In the genomic region with DNA sequence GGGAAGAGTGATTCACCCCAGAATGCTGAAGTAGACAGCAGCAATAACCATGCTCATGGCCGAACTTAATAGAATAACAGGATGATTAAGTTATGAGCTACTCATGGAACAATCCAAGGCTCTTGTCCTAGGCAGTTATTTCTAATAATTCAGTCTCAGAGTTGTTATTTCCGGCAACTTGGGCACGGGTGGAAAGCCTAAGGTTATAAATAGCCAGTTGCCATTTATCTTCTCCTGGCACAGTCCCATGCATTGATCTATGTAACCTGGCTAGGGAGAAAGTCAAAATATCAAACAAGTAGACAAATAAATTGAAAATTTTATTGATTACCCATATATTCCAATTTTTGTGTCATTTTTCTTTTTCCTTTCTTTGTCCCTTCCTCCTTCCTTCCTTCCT, we compare ENCODE assay signal across 34 mouse cellular contexts.
"Had no signal": no experiment of that assay in that cellular context is flagged by ENCODE, and none has a peak within 500 bp of the region (broad histone marks: within the 10 kb centered on the region; RNA-seq: fewer than 3 reads in every experiment).

No protein-coding gene starts in this region.

- DNase-seq: heart, postnatal 10 days; heart, postnatal 14 days; heart, postnatal 4 days; kidney, adult 11 months; kidney, adult 18-20 months; kidney, adult 2 months; kidney, adult 8-10 months; kidney, adult 9 months; kidney, postnatal 10 days; kidney, postnatal 14 days; kidney, postnatal 25 days; kidney, postnatal 36 days; kidney, postnatal 4 days; layer of hippocampus, adult 9-11 months; layer of hippocampus, postnatal 36 days had no signal

- H3K27ac ChIP-seq: heart, embryonic 10.5 days; heart, embryonic 13.5 days; heart, embryonic 15.5 days; hindbrain, embryonic 10.5 days; hindbrain, embryonic 12.5 days; hindbrain, embryonic 13.5 days; hindbrain, embryonic 14.5 days; hindbrain, embryonic 15.5 days; hindbrain, postnatal 0 days; intestine, embryonic 15.5 days; kidney, embryonic 15.5 days; kidney, postnatal 0 days; layer of hippocampus, adult 2 months had no signal

- H3K4me3 ChIP-seq: heart, embryonic 10.5 days; heart, embryonic 12.5 days; heart, embryonic 13.5 days; heart, embryonic 15.5 days; hindbrain, embryonic 10.5 days; hindbrain, embryonic 12.5 days; hindbrain, embryonic 13.5 days; hindbrain, embryonic 15.5 days; intestine, embryonic 15.5 days; kidney, embryonic 15.5 days; layer of hippocampus, adult 2 months had no signal

- ATAC-seq: hindbrain, embryonic 16.5 days; hindbrain, postnatal 0 days; inflammation-experienced regulatory T-cells, adult 6 months; intestine, embryonic 15.5 days; intestine, embryonic 16.5 days; intestine, postnatal 0 days had no signal

- H3K4me1 ChIP-seq: heart, embryonic 10.5 days; heart, embryonic 12.5 days; heart, embryonic 13.5 days; heart, embryonic 15.5 days; hindbrain, embryonic 10.5 days; hindbrain, embryonic 12.5 days; hindbrain, embryonic 13.5 days; hindbrain, embryonic 15.5 days; intestine, embryonic 15.5 days; kidney, embryonic 15.5 days had no signal

- H3K9me3 ChIP-seq: heart, embryonic 10.5 days; heart, embryonic 12.5 days; heart, embryonic 13.5 days; heart, embryonic 15.5 days; hindbrain, embryonic 12.5 days; hindbrain, embryonic 13.5 days; hindbrain, embryonic 15.5 days; intestine, embryonic 15.5 days; kidney, embryonic 15.5 days had no signal

- H3K27me3 ChIP-seq: heart, embryonic 12.5 days; heart, embryonic 13.5 days; heart, embryonic 15.5 days; hindbrain, embryonic 12.5 days; hindbrain, embryonic 13.5 days; hindbrain, embryonic 15.5 days; intestine, embryonic 15.5 days; kidney, embryonic 15.5 days had no signal

- H3K36me3 ChIP-seq: heart, embryonic 10.5 days; heart, embryonic 12.5 days; heart, embryonic 13.5 days; heart, embryonic 15.5 days; hindbrain, embryonic 10.5 days; hindbrain, embryonic 12.5 days; hindbrain, embryonic 13.5 days; hindbrain, embryonic 15.5 days; intestine, embryonic 15.5 days; kidney, embryonic 15.5 days had no signal

- H3K4me2 ChIP-seq: heart, embryonic 11.5 days; heart, embryonic 12.5 days; heart, embryonic 13.5 days; heart, embryonic 15.5 days; hindbrain, embryonic 12.5 days; hindbrain, embryonic 13.5 days; hindbrain, embryonic 14.5 days; hindbrain, embryonic 15.5 days; intestine, embryonic 15.5 days; kidney, embryonic 15.5 days had no signal

- H3K9ac ChIP-seq: heart, embryonic 12.5 days; heart, embryonic 13.5 days; heart, embryonic 15.5 days; hindbrain, embryonic 12.5 days; hindbrain, embryonic 13.5 days; hindbrain, embryonic 14.5 days; hindbrain, embryonic 15.5 days; intestine, embryonic 15.5 days; kidney, embryonic 15.5 days had no signal
